Mouse (Mus musculus) hindbrain, embryonic 15.5 days (tissue): ENCODE measurements around the gene Mettl15. TPM values are rescaled to one million over a fixed set of nuclear protein-coding genes. Genes with fewer than 3 reads are reported as not detected.

Experiments
- ATAC-seq: fragments of 200-750 bp; cut with Nextera tagmentation; 2 replicates; pipeline ENCODE4 v1.8.0; 2017; ENCODE audit warnings: low read depth, moderate number of reproducible peaks, moderate TSS enrichment; ENCODE audit not compliant: low FRiP score
- H3K27ac ChIP-seq: fragments of 300-500 bp; sonication (generic); replicated peaks from 2 replicates; pipeline ENCODE4 v1.5.1; 2015; ENCODE audit warnings: mild to moderate bottlenecking, inconsistent platforms
- H3K27me3 ChIP-seq: fragments of 300-500 bp; sonication (generic); 2 replicates; pipeline ENCODE4 v1.6.1; 2015; ENCODE audit warnings: control low read depth, inconsistent platforms
- H3K36me3 ChIP-seq: fragments of 300-500 bp; sonication (generic); 2 replicates; pipeline ENCODE4 v1.6.1; 2015; ENCODE audit warnings: control low read depth, inconsistent platforms
- H3K4me1 ChIP-seq: fragments of 300-500 bp; sonication (generic); replicated peaks from 2 replicates; pipeline ENCODE4 v1.6.1; 2015; ENCODE audit warnings: control low read depth, inconsistent platforms
- H3K4me2 ChIP-seq: fragments of 300-500 bp; sonication (generic); 2 replicates; pipeline ENCODE4 v1.6.1; 2015; ENCODE audit warnings: moderate library complexity, mild to moderate bottlenecking, inconsistent platforms
- H3K4me3 ChIP-seq: fragments of 300-500 bp; sonication (generic); 2 replicates; pipeline ENCODE4 v1.5.1; 2015; ENCODE audit warnings: mild to moderate bottlenecking, inconsistent platforms
- H3K9ac ChIP-seq: fragments of 300-500 bp; sonication (generic); 2 replicates; pipeline ENCODE4 v1.6.1; 2015; ENCODE audit warnings: inconsistent platforms
- H3K9me3 ChIP-seq: fragments of 300-500 bp; sonication (generic); 2 replicates; pipeline ENCODE4 v1.6.1; 2016; ENCODE audit warnings: control low read depth, inconsistent platforms
- WGBS: fragments of 180-500 bp; shearing (Covaris S2); methylation state at CpG from one replicate; pipeline ENCODE4 v1.1.7; 2015; 5-methylcytosine and 5-hydroxymethylcytosine counted together
- polyA plus RNA-seq: library from polyadenylated mRNA; unstranded; fragments of >200 nt; fragmentation: Nextera tagmentation; extraction: Ambion mirVana; gene quantifications from 2 replicates; pipeline ENCODE4 v1.2.1, GENCODE M21; 2015

The Mettl15 gene
- 11.5 and 12.3 TPM in 2 replicates for polyA plus RNA-seq

GRCm38 (mm10) chr2:109280600-109281340, at the start of gene Mettl15, which contains the start of gene Kif18a:
Mettl15 (minus strand) TSS chr2:109280748.
Kif18a (plus strand) TSS chr2:109280738.
- peak within 1 kb of the TSS; percentile 82 for H3K27ac ChIP-seq
- H3K4me3 ChIP-seq: peak within 1 kb of the TSS; percentile 82
- H3K4me1 ChIP-seq: peaks cover 20% of the 10 kb centered on the region
- peak; percentile 99 for ATAC-seq
- H3K27me3 ChIP-seq: no peaks in the 10 kb centered on the region
- H3K9ac ChIP-seq: peak within 1 kb of the TSS; percentile 62
- no peaks in the 10 kb centered on the region for H3K9me3 ChIP-seq
- WGBS: under 1% methylated on average over 51 of the region's 51 CpGs
- peak within 1 kb of the TSS; percentile 91 for H3K4me2 ChIP-seq
- H3K36me3 ChIP-seq: no peaks in the 10 kb centered on the region

DNA sequence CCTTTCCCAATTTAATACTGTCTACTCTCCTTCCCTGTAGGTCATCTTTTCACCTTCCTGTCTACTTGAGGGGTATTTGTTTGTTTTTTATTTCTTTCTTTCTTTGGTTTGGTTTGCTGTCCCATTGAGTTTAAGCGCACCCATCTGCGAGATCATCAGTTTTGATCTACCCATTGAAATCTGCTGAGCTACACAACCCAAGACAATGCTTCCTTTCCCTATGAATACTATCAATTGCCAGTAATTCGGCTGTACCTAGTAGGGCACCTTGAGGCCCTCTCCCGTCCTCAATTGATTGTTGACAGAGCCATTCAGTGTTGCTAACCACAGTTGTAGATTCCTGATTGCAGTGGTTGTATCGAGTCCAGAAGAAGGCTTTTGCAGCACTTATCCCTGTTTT, 30.8 kb upstream of the Mettl15 start:
- no peaks in the 10 kb centered on the region for H3K27me3 ChIP-seq
- H3K4me2 ChIP-seq: no peak overlapping the region
- ATAC-seq: no peak
- H3K4me1 ChIP-seq: no peaks in the 10 kb centered on the region
- no peak overlapping the region for H3K27ac ChIP-seq
- 97% methylated on average over 5 of the region's 5 CpGs for WGBS
- H3K9ac ChIP-seq: no peak overlapping the region
- H3K9me3 ChIP-seq: no peaks in the 10 kb centered on the region
- no peaks in the 10 kb centered on the region for H3K36me3 ChIP-seq
- no peak overlapping the region for H3K4me3 ChIP-seq

- Histone ChIP-seq H3K9ac (no peak overlapping the region), H3K27me3 (no peaks in the 10 kb centered on the region), H3K36me3 (no peaks in the 10 kb centered on the region), H3K4me1 (no peaks in the 10 kb centered on the region), H3K4me2 (no peak overlapping the region), H3K9me3 (no peaks in the 10 kb centered on the region), H3K27ac (no peak overlapping the region), H3K4me3 (no peak overlapping the region)
- no peak for ATAC-seq
Measured at GRCm38 (mm10) chr2:109303638-109304037, 23.1 kb upstream of the Mettl15 start.

DNA sequence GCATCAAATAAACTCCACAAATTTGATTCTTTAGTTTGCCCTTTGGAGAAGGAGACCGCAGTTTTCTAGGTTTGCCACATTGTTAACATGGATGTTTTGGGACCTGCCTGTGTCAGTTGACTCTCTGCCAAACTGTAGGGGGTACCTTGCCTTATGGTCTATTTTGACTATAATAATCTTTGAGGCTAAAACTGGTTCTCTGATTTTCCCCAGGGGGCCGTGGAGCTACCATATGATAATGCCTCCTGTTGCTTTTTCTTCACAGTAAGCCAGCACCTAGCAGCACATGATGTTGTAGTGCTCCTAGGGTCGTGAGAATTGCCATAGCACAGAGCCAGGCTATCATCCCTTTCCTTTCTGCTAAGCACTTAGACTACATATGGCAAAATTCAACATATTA, 21.7 kb upstream of the Mettl15 start:
- ATAC-seq: no peak
- H3K4me3 ChIP-seq: no peak overlapping the region
- H3K4me2 ChIP-seq: no peak overlapping the region
- no peaks in the 10 kb centered on the region for H3K36me3 ChIP-seq
- no peaks in the 10 kb centered on the region for H3K9me3 ChIP-seq
- WGBS: 87% methylated on average over 3 of the region's 3 CpGs
- no peaks in the 10 kb centered on the region for H3K4me1 ChIP-seq
- no peak overlapping the region for H3K9ac ChIP-seq
- H3K27ac ChIP-seq: no peak overlapping the region
- no peaks in the 10 kb centered on the region for H3K27me3 ChIP-seq

DNA sequence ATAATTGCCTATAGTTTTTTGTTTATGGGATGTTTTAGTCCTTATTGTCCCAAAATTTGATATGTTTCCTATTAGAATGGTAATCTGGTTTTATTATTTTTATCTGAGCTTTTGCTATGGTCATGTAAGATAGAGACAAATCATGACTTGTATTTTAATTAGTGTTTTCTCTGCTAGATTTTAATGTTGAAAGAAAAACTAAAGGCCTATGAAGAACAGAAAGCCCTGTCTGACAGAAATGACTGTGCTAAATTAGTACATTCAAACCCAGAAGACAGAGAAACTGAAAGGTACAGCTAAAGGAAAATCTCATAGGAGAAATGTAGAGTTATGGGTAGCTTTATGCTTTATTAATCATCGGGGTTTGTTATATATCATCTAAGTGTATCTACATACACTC, 17.6 kb upstream of the Mettl15 start:
- Histone ChIP-seq H3K9ac (no peak overlapping the region), H3K27ac (no peak overlapping the region), H3K36me3 (no peaks in the 10 kb centered on the region), H3K9me3 (no peaks in the 10 kb centered on the region), H3K4me1 (no peaks in the 10 kb centered on the region), H3K4me2 (no peak overlapping the region), H3K4me3 (no peak overlapping the region), H3K27me3 (no peaks in the 10 kb centered on the region)
- ATAC-seq: no peak
- 98% methylated on average over 1 of the region's 1 CpGs for WGBS

- no peak for ATAC-seq
- 96% methylated on average over 5 of the region's 5 CpGs for WGBS
Measured at GRCm38 (mm10) chr2:109296264-109296663, 15.7 kb upstream of the Mettl15 start.

DNA sequence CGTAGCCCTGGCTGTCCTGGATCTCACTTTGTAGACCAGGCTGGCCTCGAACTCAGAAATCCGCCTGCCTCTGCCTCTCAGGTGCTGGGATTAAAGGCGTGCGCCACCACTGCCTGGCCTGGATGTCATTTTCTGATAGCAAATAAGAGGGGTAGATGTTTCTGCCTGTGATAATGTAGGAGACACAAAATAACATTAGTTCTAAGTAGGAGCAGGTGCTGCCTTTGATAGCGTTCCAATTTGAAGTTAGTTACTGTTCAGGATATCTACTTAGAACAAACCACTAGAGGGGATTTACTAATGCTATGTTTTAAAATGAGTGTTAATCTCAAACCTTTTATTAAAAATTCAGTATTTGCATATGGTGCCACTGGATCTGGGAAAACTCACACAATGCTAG, 8.8 kb upstream of the Mettl15 start:
- H3K9ac ChIP-seq: no peak overlapping the region
- no peaks in the 10 kb centered on the region for H3K27me3 ChIP-seq
- H3K4me2 ChIP-seq: no peak overlapping the region
- 95% methylated on average over 6 of the region's 6 CpGs for WGBS
- no peaks in the 10 kb centered on the region for H3K4me1 ChIP-seq
- H3K27ac ChIP-seq: no peak overlapping the region
- H3K9me3 ChIP-seq: no peaks in the 10 kb centered on the region
- no peak for ATAC-seq
- H3K36me3 ChIP-seq: no peaks in the 10 kb centered on the region
- H3K4me3 ChIP-seq: no peak overlapping the region

More at GRCm38 (mm10) chr2:109296264-109296663, 15.7 kb upstream of the Mettl15 start:
- H3K4me2 ChIP-seq: no peak overlapping the region
- H3K9me3 ChIP-seq: no peaks in the 10 kb centered on the region
- H3K4me3 ChIP-seq: no peak overlapping the region
- no peaks in the 10 kb centered on the region for H3K27me3 ChIP-seq
- no peaks in the 10 kb centered on the region for H3K36me3 ChIP-seq
- no peak overlapping the region for H3K27ac ChIP-seq
- no peaks in the 10 kb centered on the region for H3K4me1 ChIP-seq
- no peak overlapping the region for H3K9ac ChIP-seq

GRCm38 (mm10) chr2:109284121-109284520, 3.6 kb upstream of the Mettl15 start:
- 95% methylated on average over 3 of the region's 3 CpGs for WGBS
- H3K4me3 ChIP-seq: no peak overlapping the region

DNA sequence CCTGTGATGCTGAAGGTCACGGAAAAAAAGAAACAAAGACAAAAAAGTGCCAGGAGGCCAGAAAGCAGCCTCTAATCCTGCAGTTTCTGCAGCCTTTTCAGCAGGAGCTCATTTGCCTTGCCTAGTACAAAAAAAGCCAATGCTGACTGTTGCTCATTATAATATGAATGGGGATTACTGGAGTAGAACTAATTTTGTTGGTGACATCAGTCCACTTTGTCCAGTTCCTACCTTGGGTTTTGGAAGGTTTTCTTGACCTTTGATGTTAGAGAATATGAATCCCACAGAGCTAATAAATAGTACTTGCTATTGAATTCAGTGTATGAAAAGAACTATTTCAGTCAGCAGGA, 768 bp upstream of the Mettl15 start:
- Histone ChIP-seq H3K27me3 (no peaks in the 10 kb centered on the region), H3K4me3 (peak overlapping the region; percentile 82), H3K9ac (peak overlapping the region; percentile 62), H3K4me1 (peaks cover 20% of the 10 kb centered on the region), H3K36me3 (no peaks in the 10 kb centered on the region), H3K9me3 (no peaks in the 10 kb centered on the region), H3K27ac (peak overlapping the region; percentile 47), H3K4me2 (peak overlapping the region; percentile 91)
- WGBS: 0% methylated on average over 1 of the region's 1 CpGs
- no peak for ATAC-seq

More at GRCm38 (mm10) chr2:109284121-109284520, 3.6 kb upstream of the Mettl15 start:
- Histone ChIP-seq H3K4me2 (no peak overlapping the region), H3K27ac (no peak overlapping the region), H3K4me1 (peaks cover 9% of the 10 kb centered on the region), H3K9me3 (no peaks in the 10 kb centered on the region), H3K36me3 (no peaks in the 10 kb centered on the region), H3K9ac (no peak overlapping the region), H3K27me3 (no peaks in the 10 kb centered on the region)
- no peak for ATAC-seq

- Histone ChIP-seq H3K4me2 (peak overlapping the region; percentile 91), H3K4me3 (peak overlapping the region; percentile 82), H3K9me3 (no peaks in the 10 kb centered on the region), H3K27me3 (no peaks in the 10 kb centered on the region), H3K4me1 (peaks cover 20% of the 10 kb centered on the region), H3K9ac (peak overlapping the region; percentile 62), H3K36me3 (no peaks in the 10 kb centered on the region), H3K27ac (peak overlapping the region; percentile 82)
- no peak for ATAC-seq
- 7% methylated on average over 4 of the region's 4 CpGs for WGBS
Measured at GRCm38 (mm10) chr2:109280272-109280599, 312 bp downstream of the Mettl15 start.

DNA sequence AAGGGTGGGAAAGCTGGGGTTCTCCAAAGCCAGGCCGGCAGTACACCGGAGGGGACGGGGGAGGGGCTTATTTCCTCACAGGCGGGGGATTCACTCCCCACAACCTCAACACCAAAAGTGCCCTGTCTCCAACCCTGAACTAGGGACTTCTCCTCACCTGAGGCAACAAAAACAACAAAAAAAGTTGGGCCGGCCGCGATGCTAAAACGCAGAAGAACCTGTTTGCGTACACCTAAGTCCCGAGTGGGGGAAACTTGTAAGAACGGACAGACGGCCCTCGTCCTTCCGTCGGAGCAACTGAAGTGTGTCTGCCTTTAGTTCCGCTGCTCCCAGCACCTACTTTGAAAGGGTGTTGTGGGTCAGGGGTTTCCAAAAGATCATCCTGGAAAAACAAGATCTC, 2.5 kb downstream of the Mettl15 start:
- 1% methylated on average over 16 of the region's 16 CpGs for WGBS
- Histone ChIP-seq H3K4me2 (peak overlapping the region; percentile 65), H3K9ac (peak overlapping the region; percentile 42), H3K27ac (peak overlapping the region; percentile 38; the same call in 1 of the 2 replicates), H3K9me3 (no peaks in the 10 kb centered on the region), H3K36me3 (no peaks in the 10 kb centered on the region), H3K4me3 (peak overlapping the region; percentile 47), H3K27me3 (no peaks in the 10 kb centered on the region), H3K4me1 (peaks cover 20% of the 10 kb centered on the region)
- no peak for ATAC-seq

- H3K27me3 ChIP-seq: no peaks in the 10 kb centered on the region
- H3K4me3 ChIP-seq: peak overlapping the region; percentile 47
- no peak for ATAC-seq
- no peaks in the 10 kb centered on the region for H3K36me3 ChIP-seq
- H3K4me1 ChIP-seq: peaks cover 20% of the 10 kb centered on the region
- 7% methylated on average over 7 of the region's 7 CpGs for WGBS
- H3K9ac ChIP-seq: peak overlapping the region; percentile 42
- peak overlapping the region; percentile 38; the same call in 1 of the 2 replicates for H3K27ac ChIP-seq
- H3K4me2 ChIP-seq: peak overlapping the region; percentile 65
- H3K9me3 ChIP-seq: no peaks in the 10 kb centered on the region
Measured at GRCm38 (mm10) chr2:109277593-109277992, 3.0 kb downstream of the Mettl15 start.

DNA sequence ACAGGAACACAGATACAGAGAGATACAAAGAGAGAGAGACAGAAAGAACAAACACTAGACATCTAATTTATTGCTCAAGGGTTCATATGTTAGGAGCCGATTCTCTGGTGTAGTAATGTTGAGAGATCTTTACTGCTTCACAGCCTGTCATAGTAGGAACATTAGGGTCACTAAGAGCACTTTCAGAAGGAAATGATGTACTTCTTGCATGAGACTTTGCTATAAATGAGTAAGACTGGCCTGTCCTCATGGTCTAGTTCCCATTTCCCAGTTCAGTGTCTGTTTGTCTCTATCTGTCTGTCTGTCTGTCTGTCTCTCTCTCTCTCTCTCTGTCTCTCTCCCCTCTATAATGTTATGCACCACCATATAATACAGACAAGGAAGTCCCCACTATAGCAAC, 7.5 kb downstream of the Mettl15 start:
- Histone ChIP-seq H3K27ac (no peak overlapping the region), H3K36me3 (no peaks in the 10 kb centered on the region), H3K9me3 (no peaks in the 10 kb centered on the region), H3K4me2 (no peak overlapping the region), H3K4me1 (peaks cover 7% of the 10 kb centered on the region), H3K9ac (no peak overlapping the region), H3K4me3 (no peak overlapping the region), H3K27me3 (no peaks in the 10 kb centered on the region)
- WGBS: 91% methylated on average over 1 of the region's 1 CpGs
- no peak for ATAC-seq
